ENCODE assay signal across 8 mouse cellular contexts in genomic region chr17:32350382-32350983, GRCm38 (mm10). TPM values are rescaled to one million over a fixed set of nuclear protein-coding genes. Genes with fewer than 3 reads are reported as not detected.
DNase-seq lines count a peak whose midpoint lies in the region; ATAC-seq and TF ChIP-seq lines count a peak whose summit lies in the region.

Akap8l (minus strand) TSS chr17:32350607.

- no peaks in the 10 kb centered on the region for H3K9me3 ChIP-seq in hindbrain, postnatal 0 days (ENCODE audit: low read length)

- peak; percentile 93 for ATAC-seq in common myeloid progenitor, adult 5-6 weeks (replicated peaks; ENCODE audit: low read depth, poor library complexity, severe bottlenecking)
- ATAC-seq in hindbrain, postnatal 0 days, result peak; percentile 96
- peak; percentile 92 for ATAC-seq in megakaryocyte, adult 5-6 weeks (ENCODE audit: poor library complexity, severe bottlenecking)

- H3K4me3 ChIP-seq in gastrocnemius, adult 2 months, result peak within 1 kb of the TSS; percentile 90
- H3K4me3 ChIP-seq in hindbrain, postnatal 0 days (ENCODE audit: low read length), result peak within 1 kb of the TSS; percentile 84
- H3K4me3 ChIP-seq in left cerebral cortex, adult 2 months, result peak within 1 kb of the TSS; percentile 93

- no peak for TF ChIP-seq CTCF in gastrocnemius, adult 2 months (IDR thresholded peaks at IDR 0.05)
- no peak for TF ChIP-seq CTCF in hindbrain, postnatal 0 days (IDR thresholded peaks at IDR 0.05; ENCODE audit: low read depth)
- TF ChIP-seq CTCF in left cerebral cortex, adult 2 months (IDR thresholded peaks at IDR 0.05), result no peak; the same call in 1 of the 2 replicates

- H3K27me3 ChIP-seq in hindbrain, postnatal 0 days (ENCODE audit: insufficient read depth, low read length), result no peaks in the 10 kb centered on the region

- WGBS in hindbrain, postnatal 0 days, result under 1% methylated on average over 37 of the region's 37 CpGs

- 0 out of 2 replicates have a peak, but pooled peaks cover 6% of the 10 kb centered on the region for H3K4me1 ChIP-seq in hindbrain, postnatal 0 days (ENCODE audit: insufficient read depth, low read length)

- DNase-seq in ZHBTc4 (ENCODE audit: low read depth, low spot score), result peak; percentile 99
- DNase-seq in gastrocnemius, adult 2 months, result peak; percentile 96
- DNase-seq in hindbrain, postnatal 0 days (ENCODE audit: low spot score), result peak; percentile 99
- peak; percentile 94 to 97 for DNase-seq in left cerebral cortex, adult 2 months (ENCODE audit: extremely low spot score in 1 of 2, low spot score in 2 of 2)
- DNase-seq in right cerebral cortex, adult 2 months (ENCODE audit: low spot score in 2 of 2), result peak; percentile 99
- DNase-seq in urinary bladder, postnatal 14 days (ENCODE audit: low spot score), result peak; percentile 97

- peak within 1 kb of the TSS; percentile 93 for H3K9ac ChIP-seq in hindbrain, postnatal 0 days (replicated peaks; ENCODE audit: low read length)

- H3K4me2 ChIP-seq in hindbrain, postnatal 0 days (ENCODE audit: low read depth, low read length), result peak within 1 kb of the TSS; percentile 93

- H3K36me3 ChIP-seq in hindbrain, postnatal 0 days (ENCODE audit: insufficient read depth, low read length), result peaks cover 16% of the 10 kb centered on the region

- intact Hi-C loops in gastrocnemius, adult 2 months (cut with DNase I), result loop anchor here (2.0 kb wide), 1 partner anchor 36 kb away; no protein-coding TSS in a partner anchor
- intact Hi-C loops in left cerebral cortex, adult 2 months (cut with DNase I), result no loop called here

- H3K27ac ChIP-seq in gastrocnemius, adult 2 months, result peak within 1 kb of the TSS; percentile 99
- peak within 1 kb of the TSS; percentile 95 for H3K27ac ChIP-seq in hindbrain, postnatal 0 days
- H3K27ac ChIP-seq in left cerebral cortex, adult 2 months, result peak within 1 kb of the TSS; percentile 95

RNA-seq across cellular contexts. Expression of gene Akap8l, which starts in this region (rescaled TPM):
- 87.8 and 101 TPM in 2 replicates for total RNA-seq in common myeloid progenitor, adult 5-6 weeks (2017)
- 10 to 100 TPM; 34.5 to 43.4 TPM for total RNA-seq in gastrocnemius, adult 2 months (2021)
- total RNA-seq in hindbrain, postnatal 0 days (2014; rRNA removed), result 73.6 and 76.3 TPM in 2 replicates
- polyA plus RNA-seq in hindbrain, postnatal 0 days (2015; fragmentation: Nextera tagmentation; extraction: Ambion mirVana), result 95.7 and 103 TPM in 2 replicates
- 100 to 1,000 TPM; 230 to 236 TPM for total RNA-seq in left cerebral cortex, adult 2 months (2021)
- total RNA-seq in megakaryocyte, adult 5-6 weeks (2015), result 48.3 and 51.1 TPM in 2 replicates
- total RNA-seq in megakaryocyte, adult 5-6 weeks (2017), result 66.4 and 69.6 TPM in 2 replicates

Comparison
In these comparisons a context has a peak if more than half of its experiments do, and no peak if none do; other contexts are left out.
1. Peak in every context shown above with its lines: DNase-seq, ATAC-seq, H3K4me3 ChIP-seq and H3K27ac ChIP-seq.